Mouse (Mus musculus) MEL (cell line): ENCODE results near the gene Exoc3l2. TPM values are rescaled to one million over a fixed set of nuclear protein-coding genes. Genes with fewer than 3 reads are reported as not detected.

Experiments
- DNase-seq: peaks from one replicate; pipeline ENCODE4 v3.0.0; 2011; ENCODE audit warnings: low read depth, low spot score
- H3K27ac ChIP-seq: 2 replicates; pipeline ENCODE4 v1.5.1; 2012; ENCODE audit warnings: low read depth, mild to moderate bottlenecking, control low read depth, low read length, moderate library complexity; ENCODE audit not compliant: control insufficient read depth
- H3K27me3 ChIP-seq, 2 experiments: fragments of 150-350 bp in 1 of 2; sonication (generic) in 1 of 2; 2 replicates each; pipeline ENCODE4 v1.6.1; 2012; ENCODE audit warnings: low read length in 2 of 2, mild to moderate bottlenecking in 2 of 2, improper control_type of control experiment in 1 of 2, moderate library complexity in 1 of 2; ENCODE audit not compliant: insufficient read depth in 2 of 2, control insufficient read depth in 1 of 2
- H3K36me3 ChIP-seq, 2 experiments: 2 replicates each; pipeline ENCODE4 v1.6.1; 2012 to 2014; ENCODE audit warnings: low read length in 2 of 2, improper control_type of control experiment in 1 of 2, inconsistent platforms in 1 of 2, mild to moderate bottlenecking in 1 of 2; ENCODE audit not compliant: insufficient read depth in 2 of 2, control insufficient read depth in 1 of 2
- H3K4me1 ChIP-seq, 2 experiments: fragments of 150-350 bp in 1 of 2; sonication (generic) in 1 of 2; 2 replicates each; pipeline ENCODE4 v1.6.1; 2012; ENCODE audit warnings: low read length in 2 of 2, improper control_type of control experiment in 1 of 2, mild to moderate bottlenecking in 1 of 2; ENCODE audit not compliant: insufficient read depth in 2 of 2, control insufficient read depth in 1 of 2
- H3K4me3 ChIP-seq, 2 experiments: fragments of 150-350 bp in 1 of 2; sonication (generic) in 1 of 2; 2 replicates each; pipeline ENCODE4 v1.5.1; 2012; ENCODE audit warnings: low read depth in 2 of 2, low read length in 2 of 2, mild to moderate bottlenecking in 2 of 2, moderate library complexity in 2 of 2, control low read depth in 1 of 2, improper control_type of control experiment in 1 of 2; ENCODE audit not compliant: control insufficient read depth in 1 of 2, insufficient read depth in 1 of 2
- H3K79me2 ChIP-seq: 2 replicates; pipeline ENCODE4 v1.6.1; 2012; ENCODE audit warnings: mild to moderate bottlenecking, low read length, moderate library complexity; ENCODE audit not compliant: control insufficient read depth, poor library complexity, insufficient read depth
- H3K9ac ChIP-seq: 2 replicates; pipeline ENCODE4 v1.6.1; 2012; ENCODE audit warnings: low read depth, mild to moderate bottlenecking, control low read depth, low read length, moderate library complexity; ENCODE audit not compliant: control insufficient read depth, poor library complexity, severe bottlenecking
- H3K9me3 ChIP-seq: fragments of 150-350 bp; sonication (generic); replicated peaks from 2 replicates; pipeline ENCODE4 v1.6.1; 2012; ENCODE audit warnings: mild to moderate bottlenecking, low read length, improper control_type of control experiment, moderate library complexity; ENCODE audit not compliant: insufficient read depth
- CTCF ChIP-seq, 3 experiments: IDR thresholded peaks in 2 of 3; conservative IDR thresholded peaks in 1 of 3; 2 replicates each; pipeline ENCODE4 v1.5.1; 2011 to 2012; ENCODE audit warnings: low read length in 3 of 3, low read depth in 2 of 3, mild to moderate bottlenecking in 2 of 3, improper control_type of control experiment in 1 of 3, inconsistent platforms in 1 of 3, mixed read lengths in 1 of 3, moderate library complexity in 1 of 3; ENCODE audit not compliant: control insufficient read depth in 1 of 3, insufficient read depth in 1 of 3, poor library complexity in 1 of 3, severe bottlenecking in 1 of 3
- E2F4 ChIP-seq: IDR thresholded peaks from 2 replicates; pipeline ENCODE4 v1.6.1; 2011; ENCODE audit warnings: low read depth, low read length, improper control_type of control experiment, borderline replicate concordance
- ELF1 ChIP-seq: IDR thresholded peaks from 2 replicates; pipeline ENCODE4 v1.6.1; 2014; ENCODE audit warnings: low read depth, mild to moderate bottlenecking, inconsistent platforms, low read length, improper control_type of control experiment, moderate library complexity
- EP300 ChIP-seq, 2 experiments: IDR thresholded peaks; 2 replicates each; pipeline ENCODE4 v1.6.1; 2011; ENCODE audit warnings: improper control_type of control experiment in 2 of 2, low read length in 2 of 2, low read depth in 1 of 2, mild to moderate bottlenecking in 1 of 2
- ETS1 ChIP-seq: IDR thresholded peaks from 2 replicates; pipeline ENCODE4 v1.6.1; 2012; ENCODE audit warnings: low read depth, mild to moderate bottlenecking, inconsistent platforms, low read length, improper control_type of control experiment, moderate library complexity
- GABPA ChIP-seq: IDR thresholded peaks from 2 replicates; pipeline ENCODE4 v1.6.1; 2012; ENCODE audit warnings: low read depth, mild to moderate bottlenecking, inconsistent platforms, low read length, improper control_type of control experiment, moderate library complexity
- GATA1 ChIP-seq: IDR thresholded peaks from 2 replicates; pipeline ENCODE4 v1.6.1; 2011; ENCODE audit warnings: low read depth, low read length, improper control_type of control experiment
- HCFC1 ChIP-seq: IDR thresholded peaks from 2 replicates; pipeline ENCODE4 v1.6.1; 2012; ENCODE audit warnings: low read depth, mild to moderate bottlenecking, inconsistent platforms, low read length, improper control_type of control experiment, moderate library complexity
- KAT2A ChIP-seq: conservative IDR thresholded peaks from 2 replicates; pipeline ENCODE4 v1.6.1; 2012; ENCODE audit warnings: low read depth, low read length, improper control_type of control experiment, inconsistent platforms
- MAFK ChIP-seq: IDR thresholded peaks from 2 replicates; pipeline ENCODE4 v1.6.1; 2011; ENCODE audit warnings: low read depth, mild to moderate bottlenecking, low read length, improper control_type of control experiment, borderline replicate concordance
- MEF2A ChIP-seq: IDR thresholded peaks from 2 replicates; pipeline ENCODE4 v1.6.1; 2014; ENCODE audit warnings: low read depth, mild to moderate bottlenecking, inconsistent platforms, low read length, improper control_type of control experiment; ENCODE audit not compliant: poor library complexity, insufficient replicate concordance, severe bottlenecking; ENCODE audit errors: extremely low read depth
- MYB ChIP-seq: IDR thresholded peaks from 2 replicates; pipeline ENCODE4 v1.6.1; 2011; ENCODE audit warnings: mild to moderate bottlenecking, low read depth, low read length, improper control_type of control experiment
- POLR2AphosphoS2 ChIP-seq: IDR thresholded peaks from 2 replicates; pipeline ENCODE4 v1.6.1; 2011; ENCODE audit warnings: low read length, improper control_type of control experiment
- POLR2AphosphoS5 ChIP-seq: IDR thresholded peaks from 2 replicates; pipeline ENCODE4 v1.6.1; 2012; ENCODE audit warnings: low read depth, borderline replicate concordance, mild to moderate bottlenecking, inconsistent platforms, low read length, moderate library complexity, mixed read lengths
- RAD21 ChIP-seq: IDR thresholded peaks from 2 replicates; pipeline ENCODE4 v1.6.1; 2011; ENCODE audit warnings: mild to moderate bottlenecking, low read depth, low read length, improper control_type of control experiment
- SIN3A ChIP-seq: IDR thresholded peaks from 2 replicates; pipeline ENCODE4 v1.6.1; 2012; ENCODE audit warnings: low read length, improper control_type of control experiment, inconsistent platforms
- SMC3 ChIP-seq: IDR thresholded peaks from 2 replicates; pipeline ENCODE4 v1.6.1; 2011; ENCODE audit warnings: low read depth, low read length, improper control_type of control experiment
- TBP ChIP-seq: IDR thresholded peaks from 2 replicates; pipeline ENCODE4 v1.8.0; 2011; ENCODE audit warnings: low read depth, low read length, improper control_type of control experiment
- UBTF ChIP-seq: IDR thresholded peaks from 2 replicates; pipeline ENCODE4 v1.6.1; 2012; ENCODE audit warnings: low read depth, mild to moderate bottlenecking, inconsistent platforms, low read length, improper control_type of control experiment, moderate library complexity, borderline replicate concordance; ENCODE audit not compliant: insufficient read depth
- USF1 ChIP-seq: IDR thresholded peaks from 2 replicates; pipeline ENCODE4 v1.6.1; 2014; ENCODE audit warnings: low read depth, mild to moderate bottlenecking, inconsistent platforms, low read length, improper control_type of control experiment, moderate library complexity
- USF2 ChIP-seq, 2 experiments: IDR thresholded peaks; 2 replicates each; pipeline ENCODE4 v1.6.1; 2011 to 2012; ENCODE audit warnings: improper control_type of control experiment in 2 of 2, low read length in 2 of 2, borderline replicate concordance in 1 of 2, inconsistent platforms in 1 of 2, low read depth in 1 of 2, mild to moderate bottlenecking in 1 of 2; ENCODE audit not compliant: insufficient read depth in 1 of 2
- ZC3H11A ChIP-seq: IDR thresholded peaks from 2 replicates; pipeline ENCODE4 v1.6.1; 2012; ENCODE audit warnings: low read depth, mild to moderate bottlenecking, inconsistent platforms, low read length, improper control_type of control experiment
- polyA plus RNA-seq, 2 experiments: library from polyadenylated mRNA; stranded (reverse) in 1 of 2; unstranded in 1 of 2; fragments of >175 nt in 1 of 2; fragments of >200 nt in 1 of 2; gene quantifications; 2 replicates each; pipeline versions ENCODE4 v1.2.1 to v1.2.4; 2012; ENCODE audit warnings: low replicate concordance in 2 of 2, low read depth in 1 of 2; ENCODE audit not compliant: insufficient read length in 2 of 2, insufficient read depth in 1 of 2, missing spikeins in 1 of 2
- total RNA-seq: library from RNA; depleted of rRNA; stranded (reverse); fragments of 300-350 nt; gene quantifications from 2 replicates; pipeline ENCODE4 v1.2.3, GENCODE M21; 2012

The Exoc3l2 gene
- total and polyA plus RNA-seq, 3 experiments, result 0.08 TPM; not detected in 1

GRCm38 (mm10) chr7:19477624-19478384 is 14.7 kb downstream of the Exoc3l2 start:
- no peak overlapping the region for H3K27ac ChIP-seq
- no peak overlapping the region for H3K4me3 ChIP-seq
- no peak for DNase-seq
- H3K27me3 ChIP-seq, result no peaks in the 10 kb centered on the region; a peak in 1 of 4 replicates
- no peaks in the 10 kb centered on the region for H3K9me3 ChIP-seq
- TF ChIP-seq SIN3A, result no peak
- TF ChIP-seq CTCF (IDR thresholded peaks at IDR 0.05 in 2 of 3, conservative IDR thresholded peaks at IDR 0.05 in 1 of 3; ENCODE audit: control insufficient read depth in 1 of 3, insufficient read depth in 1 of 3, low read depth in 2 of 3, low read length in 3 of 3, poor library complexity in 1 of 3, severe bottlenecking in 1 of 3), result no peak
- TF ChIP-seq ELF1, result no peak
- TF ChIP-seq POLR2AphosphoS5, result no peak
- TF ChIP-seq UBTF, result no peak
- TF ChIP-seq USF1, result no peak
- TF ChIP-seq SMC3, result no peak
- TF ChIP-seq KAT2A, result no peak
- TF ChIP-seq, all 39 proteins: peak for 0
- no peaks in the 10 kb centered on the region; a peak in 1 of 4 replicates for H3K4me1 ChIP-seq
- H3K9ac ChIP-seq, result no peak overlapping the region
- H3K36me3 ChIP-seq, result no peaks in the 10 kb centered on the region
- no peaks in the 10 kb centered on the region for H3K79me2 ChIP-seq

GRCm38 (mm10) chr7:19483281-19483680 is 20.1 kb downstream of the Exoc3l2 start:
- Histone ChIP-seq H3K79me2 (no peaks in the 10 kb centered on the region), H3K27ac (no peak overlapping the region), H3K9ac (no peak overlapping the region), H3K27me3 (no peaks in the 10 kb centered on the region; a peak in 1 of 4 replicates), H3K4me1 (no peaks in the 10 kb centered on the region; a peak in 1 of 4 replicates), H3K36me3 (no peaks in the 10 kb centered on the region), H3K9me3 (no peaks in the 10 kb centered on the region), H3K4me3 (no peak overlapping the region)
- no peak for TF ChIP-seq USF1
- no peak for TF ChIP-seq UBTF
- no peak for TF ChIP-seq MAFK
- TF ChIP-seq TBP, result no peak
- TF ChIP-seq RAD21, result no peak
- no peak for TF ChIP-seq USF2 (IDR thresholded peaks at IDR 0.05; ENCODE audit: borderline replicate concordance in 1 of 2, insufficient read depth in 1 of 2, low read depth in 1 of 2, low read length in 2 of 2)
- TF ChIP-seq KAT2A, result no peak
- no peak for TF ChIP-seq POLR2AphosphoS2
- TF ChIP-seq SMC3, result no peak
- TF ChIP-seq GATA1, result no peak
- no peak for TF ChIP-seq E2F4
- no peak for TF ChIP-seq HCFC1
- no peak for TF ChIP-seq ETS1
- TF ChIP-seq EP300 (IDR thresholded peaks at IDR 0.05; ENCODE audit: low read depth in 1 of 2, low read length in 2 of 2), result no peak
- TF ChIP-seq MEF2A, result no peak
- no peak for TF ChIP-seq MYB
- TF ChIP-seq ZC3H11A, result no peak
- TF ChIP-seq GABPA, result no peak
- DNase-seq, result no peak
